Mouse (Mus musculus) neural tube, embryonic 15.5 days (tissue): ENCODE measurements around the gene Plxna1. TPM values are rescaled to one million over a fixed set of nuclear protein-coding genes. Genes with fewer than 3 reads are reported as not detected.

Experiments
- ATAC-seq: fragments of 200-750 bp; cut with Nextera tagmentation; 2 replicates; pipeline ENCODE4 v1.8.0; 2017; ENCODE audit warnings: mild to moderate bottlenecking, moderate TSS enrichment, moderate library complexity; ENCODE audit not compliant: low FRiP score
- H3K27ac ChIP-seq: fragments of 300-500 bp; sonication (generic); replicated peaks from 2 replicates; pipeline ENCODE4 v1.5.1; 2015; ENCODE audit warnings: mild to moderate bottlenecking, inconsistent platforms
- H3K27me3 ChIP-seq: fragments of 300-500 bp; sonication (generic); replicated peaks from 2 replicates; pipeline ENCODE4 v1.6.1; 2015; ENCODE audit warnings: inconsistent platforms
- H3K36me3 ChIP-seq: fragments of 300-500 bp; sonication (generic); 2 replicates; pipeline ENCODE4 v1.6.1; 2015; ENCODE audit warnings: inconsistent platforms
- H3K4me1 ChIP-seq: fragments of 300-500 bp; sonication (generic); 2 replicates; pipeline ENCODE4 v1.6.1; 2015; ENCODE audit warnings: inconsistent platforms
- H3K4me2 ChIP-seq: fragments of 300-500 bp; sonication (generic); 2 replicates; pipeline ENCODE4 v1.6.1; 2015; ENCODE audit warnings: inconsistent platforms, mild to moderate bottlenecking, moderate library complexity
- H3K4me3 ChIP-seq: fragments of 300-500 bp; sonication (generic); replicated peaks from 2 replicates; pipeline ENCODE4 v1.5.1; 2015; ENCODE audit warnings: mild to moderate bottlenecking, inconsistent platforms
- H3K9ac ChIP-seq: fragments of 300-500 bp; sonication (generic); replicated peaks from 2 replicates; pipeline ENCODE4 v1.6.1; 2015; ENCODE audit warnings: mild to moderate bottlenecking, inconsistent platforms
- H3K9me3 ChIP-seq: fragments of 300-500 bp; sonication (generic); replicated peaks from 2 replicates; pipeline ENCODE4 v1.6.1; 2016; ENCODE audit warnings: inconsistent platforms
- WGBS: fragments of 180-500 bp; shearing (Covaris S2); methylation state at CpG from one replicate; pipeline ENCODE4 v1.1.7; 2015; ENCODE audit warnings: mixed read lengths; 5-methylcytosine and 5-hydroxymethylcytosine counted together
- polyA plus RNA-seq: library from polyadenylated mRNA; unstranded; fragments of >200 nt; fragmentation: Nextera tagmentation; extraction: Ambion mirVana; gene quantifications from 2 replicates; pipeline ENCODE4 v1.2.1, GENCODE M21; 2015

Gene Plxna1
- polyA plus RNA-seq, 1 experiment from 2014 or later, result 36.4 TPM

DNA sequence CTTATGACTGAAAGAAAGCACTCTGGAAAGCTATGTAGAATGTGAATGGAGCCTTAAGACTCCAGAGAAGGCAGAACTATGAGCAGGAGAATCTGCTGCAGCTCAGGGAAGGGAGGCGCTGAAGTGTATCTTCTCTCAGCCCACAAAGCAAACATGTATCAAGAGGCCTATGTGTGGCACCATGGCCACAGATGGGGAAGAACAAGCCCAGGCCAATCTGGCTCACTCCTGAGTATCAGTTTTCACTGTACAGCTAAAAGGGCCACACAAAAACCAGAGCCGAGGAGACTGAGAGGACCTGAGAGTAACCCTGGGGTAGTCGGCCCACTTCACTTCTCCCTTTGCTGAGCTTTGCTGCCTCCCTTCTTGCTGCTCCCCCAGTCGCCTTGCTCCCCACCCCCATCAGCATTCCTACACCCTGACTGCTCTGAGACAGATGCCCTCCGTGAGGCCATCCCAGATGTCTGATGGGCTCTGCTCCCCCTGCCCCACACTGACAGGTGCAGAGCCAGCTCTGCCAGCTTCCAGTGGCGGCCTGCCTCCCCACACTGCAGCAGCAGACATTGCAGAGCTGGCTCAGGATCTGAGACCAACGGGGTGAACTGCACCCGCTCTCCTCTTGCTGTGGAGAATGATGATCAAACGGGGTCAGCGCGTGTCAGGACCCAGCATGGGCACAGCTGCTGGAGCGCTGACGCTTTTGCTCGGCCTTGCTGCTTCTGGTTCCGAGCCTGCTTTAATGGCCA is 34.5 kb downstream of the Plxna1 start:
- H3K9me3 ChIP-seq, result no peaks in the 10 kb centered on the region
- no peak overlapping the region for H3K9ac ChIP-seq
- ATAC-seq, result no peak
- H3K36me3 ChIP-seq, result peaks cover 91% of the 10 kb centered on the region
- no peaks in the 10 kb centered on the region for H3K4me1 ChIP-seq
- no peaks in the 10 kb centered on the region for H3K27me3 ChIP-seq
- no peak overlapping the region for H3K27ac ChIP-seq
- H3K4me2 ChIP-seq, result no peak overlapping the region
- 61% methylated on average over 15 of the region's 15 CpGs for WGBS
- H3K4me3 ChIP-seq, result no peak overlapping the region

DNA sequence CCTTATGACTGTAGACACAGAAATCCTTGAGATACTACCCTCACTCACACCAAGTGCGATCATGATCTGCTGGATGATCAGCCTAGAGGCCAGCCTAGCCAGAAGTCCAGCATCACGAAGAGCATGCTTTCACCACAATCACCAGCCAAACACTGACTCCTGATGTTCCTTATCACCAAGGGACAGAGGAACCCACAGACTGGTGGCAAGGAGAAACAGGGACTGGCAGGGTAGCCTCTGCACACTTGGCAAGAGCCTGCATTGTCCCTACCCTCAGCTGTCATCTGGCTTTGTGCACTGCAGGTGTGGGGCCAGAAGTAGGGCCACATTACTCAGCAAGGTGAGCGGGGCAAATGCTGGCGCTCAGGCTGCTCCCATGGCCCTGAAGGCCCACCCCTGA is 37.6 kb downstream of the Plxna1 start:
- 98% methylated on average over 4 of the region's 4 CpGs for WGBS
- H3K27me3 ChIP-seq, result no peaks in the 10 kb centered on the region
- no peak for ATAC-seq
- H3K36me3 ChIP-seq, result peaks cover 91% of the 10 kb centered on the region
- no peak overlapping the region for H3K27ac ChIP-seq
- no peak overlapping the region for H3K4me3 ChIP-seq
- no peak overlapping the region for H3K4me2 ChIP-seq
- no peaks in the 10 kb centered on the region for H3K9me3 ChIP-seq
- no peak overlapping the region for H3K9ac ChIP-seq
- no peaks in the 10 kb centered on the region for H3K4me1 ChIP-seq

DNA sequence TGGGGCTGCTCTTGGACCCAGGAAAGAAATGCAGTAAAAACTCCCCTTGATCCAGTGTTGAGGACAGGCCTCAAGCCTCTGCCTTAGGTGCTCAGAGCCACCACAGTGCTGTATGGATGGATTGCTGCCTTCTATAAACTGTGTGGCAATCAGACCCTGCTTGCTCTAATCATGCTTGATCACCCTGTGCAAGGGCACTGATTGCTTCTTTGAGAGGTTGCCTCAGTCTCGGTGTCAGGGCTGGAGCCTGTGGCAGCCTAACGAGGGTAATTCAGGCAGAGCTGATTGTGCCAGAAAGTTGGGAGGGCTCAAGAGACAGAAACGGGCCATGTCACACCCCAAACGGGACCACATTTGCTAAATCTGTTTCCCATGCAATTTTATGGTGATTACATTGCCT is 47.2 kb downstream of the Plxna1 start:
- Histone ChIP-seq H3K27me3 (no peaks in the 10 kb centered on the region), H3K4me2 (no peak overlapping the region), H3K9ac (no peak overlapping the region), H3K27ac (peak overlapping the region; percentile 37; the same call in 1 of the 2 replicates), H3K36me3 (peaks cover 37% of the 10 kb centered on the region), H3K9me3 (no peaks in the 10 kb centered on the region), H3K4me3 (no peak overlapping the region), H3K4me1 (no peaks in the 10 kb centered on the region; the same call in 1 of the 2 replicates)
- ATAC-seq, result no peak
- WGBS, result 19% methylated on average over 4 of the region's 4 CpGs

DNA sequence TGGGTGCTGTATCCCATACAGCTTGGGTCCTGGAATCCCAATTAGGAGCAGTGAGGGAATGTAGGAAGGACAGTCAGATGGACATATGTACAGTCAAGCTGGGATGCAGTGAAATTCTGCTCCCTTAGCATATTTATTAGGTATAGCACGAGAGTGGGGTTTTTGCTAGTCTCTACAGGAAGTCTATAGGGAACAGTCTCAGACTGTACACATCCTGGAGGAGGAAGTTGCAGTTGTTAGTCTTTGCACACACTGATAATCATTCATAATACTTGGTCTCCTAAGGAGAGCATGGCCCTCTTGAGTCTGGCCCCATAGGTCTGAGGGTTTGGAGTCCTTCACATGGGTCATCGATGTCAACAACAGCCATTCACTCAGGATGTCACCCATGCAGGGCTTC is 50.9 kb downstream of the Plxna1 start:
- H3K36me3 ChIP-seq, result 0 out of 2 replicates have a peak, but pooled peaks cover 3% of the 10 kb centered on the region
- 75% methylated on average over 2 of the region's 2 CpGs for WGBS
- ATAC-seq, result no peak
- no peak overlapping the region for H3K4me3 ChIP-seq
- no peak overlapping the region for H3K9ac ChIP-seq
- H3K9me3 ChIP-seq, result no peaks in the 10 kb centered on the region
- H3K27ac ChIP-seq, result no peak overlapping the region
- no peaks in the 10 kb centered on the region for H3K27me3 ChIP-seq
- H3K4me2 ChIP-seq, result no peak overlapping the region
- H3K4me1 ChIP-seq, result no peaks in the 10 kb centered on the region; the same call in 1 of the 2 replicates

DNA sequence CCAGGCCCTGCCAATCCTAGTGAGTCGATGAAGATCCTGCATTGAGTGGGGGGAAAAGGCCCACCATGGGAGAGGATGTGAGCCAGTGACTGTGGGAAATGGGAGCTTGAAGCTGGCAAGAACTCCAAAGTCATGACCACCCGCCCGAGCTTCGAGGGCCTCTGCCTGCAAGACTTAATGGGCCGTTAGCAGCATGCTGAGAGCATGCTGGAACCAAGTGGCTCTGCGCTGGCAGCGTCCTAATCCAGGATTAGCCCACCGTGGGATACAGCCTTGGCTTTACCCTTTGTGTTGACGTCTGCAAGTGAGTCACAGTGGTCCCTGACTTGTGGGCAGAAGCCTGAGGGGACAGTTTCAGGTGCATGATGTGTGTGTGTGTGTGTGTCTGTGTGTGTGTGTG is 52.2 kb downstream of the Plxna1 start:
- no peak overlapping the region for H3K4me3 ChIP-seq
- no peaks in the 10 kb centered on the region for H3K27me3 ChIP-seq
- no peaks in the 10 kb centered on the region for H3K9me3 ChIP-seq
- whole genome bisulfite sequencing, result 44% methylated on average over 9 of the region's 9 CpGs
- no peaks in the 10 kb centered on the region for H3K36me3 ChIP-seq
- H3K4me1 ChIP-seq, result no peaks in the 10 kb centered on the region; the same call in 1 of the 2 replicates
- H3K9ac ChIP-seq, result no peak overlapping the region
- H3K4me2 ChIP-seq, result no peak overlapping the region
- no peak for ATAC-seq
- no peak overlapping the region for H3K27ac ChIP-seq

DNA sequence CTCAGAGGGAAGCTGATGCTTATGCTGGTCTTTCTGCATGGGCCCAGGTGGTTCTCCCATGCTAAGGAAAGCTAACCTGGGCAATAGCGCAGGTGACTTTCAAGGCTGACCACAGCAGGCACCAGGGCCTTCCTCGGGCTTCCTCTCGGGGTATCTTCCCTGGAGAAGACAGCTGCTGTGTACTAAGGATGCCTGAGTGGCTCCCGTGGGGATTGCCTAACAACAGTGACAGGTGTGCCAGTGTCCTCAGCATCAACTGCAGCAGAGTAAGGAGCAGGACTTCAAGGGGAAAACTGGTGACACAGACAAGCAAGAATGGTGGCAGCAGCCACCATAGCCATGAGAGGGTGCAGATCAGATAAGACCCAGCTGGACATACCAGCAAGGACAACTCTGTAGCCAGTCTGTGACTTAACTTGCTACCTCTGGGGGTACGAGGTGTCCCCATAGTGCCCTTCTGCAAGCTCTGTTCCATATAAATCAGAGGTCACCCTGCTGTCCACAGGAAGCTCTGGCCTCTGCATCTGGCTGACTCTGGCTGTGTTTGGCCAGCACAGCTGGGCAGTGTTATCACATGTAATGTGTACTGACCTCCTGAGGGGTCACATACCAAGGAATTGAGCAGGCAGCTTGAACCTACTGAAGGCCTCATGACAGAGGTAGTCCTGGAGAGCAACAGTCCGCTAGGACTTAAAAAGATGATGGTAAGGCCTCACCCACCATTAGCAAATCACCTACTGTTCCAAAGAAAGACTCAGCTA is 54.0 kb downstream of the Plxna1 start:
- Histone ChIP-seq H3K27me3 (no peaks in the 10 kb centered on the region), H3K36me3 (no peaks in the 10 kb centered on the region), H3K4me2 (no peak overlapping the region), H3K9me3 (no peaks in the 10 kb centered on the region), H3K4me1 (peaks cover 8% of the 10 kb centered on the region), H3K27ac (no peak overlapping the region), H3K9ac (no peak overlapping the region), H3K4me3 (no peak overlapping the region)
- 75% methylated on average over 6 of the region's 6 CpGs for WGBS
- no peak for ATAC-seq

- peaks cover 8% of the 10 kb centered on the region; the same call in 1 of the 2 replicates for H3K4me1 ChIP-seq
- no peak overlapping the region for H3K4me2 ChIP-seq
- no peak overlapping the region for H3K9ac ChIP-seq
- H3K4me3 ChIP-seq, result no peak overlapping the region
- H3K27ac ChIP-seq, result no peak overlapping the region
- H3K27me3 ChIP-seq, result no peaks in the 10 kb centered on the region
- H3K36me3 ChIP-seq, result no peaks in the 10 kb centered on the region
- 0 out of 2 replicates have a peak, but pooled peaks have one; percentile 52 for ATAC-seq
- H3K9me3 ChIP-seq, result no peaks in the 10 kb centered on the region
- WGBS, result 63% methylated on average over 3 of the region's 3 CpGs
Observed at GRCm38 (mm10) chr6:89304375-89305058, 57.9 kb downstream of the Plxna1 start.

DNA sequence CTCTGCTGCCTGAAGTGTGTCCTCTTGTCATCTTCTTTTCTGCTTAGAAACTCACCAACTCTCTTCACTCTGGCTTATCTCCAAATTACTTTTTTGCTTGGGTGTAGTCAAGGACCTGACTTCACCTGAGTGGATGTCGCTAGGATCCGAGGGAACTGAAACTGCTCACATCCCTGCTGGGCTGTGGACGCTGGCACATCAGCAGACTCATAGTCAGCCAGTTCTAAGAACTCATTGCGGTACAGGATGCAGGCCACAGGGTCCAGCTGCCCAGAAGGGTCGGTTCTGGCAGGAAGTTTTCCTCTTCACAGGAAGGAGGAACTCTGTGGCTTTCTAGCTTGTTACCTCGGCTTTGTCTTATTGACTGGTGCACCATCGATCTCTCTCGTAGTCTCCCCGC is 62.6 kb downstream of the Plxna1 start:
- Histone ChIP-seq H3K9ac (no peak overlapping the region), H3K9me3 (no peaks in the 10 kb centered on the region), H3K27ac (no peak overlapping the region), H3K4me1 (peaks cover 8% of the 10 kb centered on the region; the same call in 1 of the 2 replicates), H3K27me3 (no peaks in the 10 kb centered on the region), H3K4me3 (no peak overlapping the region), H3K36me3 (no peaks in the 10 kb centered on the region), H3K4me2 (no peak overlapping the region)
- 85% methylated on average over 9 of the region's 9 CpGs for WGBS
- ATAC-seq, result no peak

GRCm38 (mm10) chr6:89296909-89297695 is 65.3 kb downstream of the Plxna1 start:
- no peak for ATAC-seq
- Histone ChIP-seq H3K27ac (no peak overlapping the region), H3K4me1 (no peaks in the 10 kb centered on the region), H3K4me2 (no peak overlapping the region), H3K4me3 (no peak overlapping the region), H3K9ac (no peak overlapping the region), H3K9me3 (no peaks in the 10 kb centered on the region), H3K36me3 (no peaks in the 10 kb centered on the region), H3K27me3 (no peaks in the 10 kb centered on the region)
- WGBS, result 52% methylated on average over 15 of the region's 15 CpGs

- Histone ChIP-seq H3K4me3 (no peak overlapping the region), H3K4me1 (peaks cover 7% of the 10 kb centered on the region; the same call in 1 of the 2 replicates), H3K9ac (no peak overlapping the region), H3K4me2 (no peak overlapping the region), H3K36me3 (no peaks in the 10 kb centered on the region), H3K9me3 (no peaks in the 10 kb centered on the region), H3K27ac (no peak overlapping the region), H3K27me3 (no peaks in the 10 kb centered on the region)
- 95% methylated on average over 8 of the region's 8 CpGs for WGBS
- no peak for ATAC-seq
Observed at GRCm38 (mm10) chr6:89296001-89296709, 66.3 kb downstream of the Plxna1 start.
